Mouse (Mus musculus) CD4-positive, CD25-positive, alpha-beta regulatory T cell, adult 4 months (primary cell): Measurements from ENCODE around the gene Gm11397. TPM values are rescaled to one million over a fixed set of nuclear protein-coding genes. Genes with fewer than 3 reads are reported as not detected.
"Not testable (repeated sequence)": the region's sequence is repeated elsewhere in the genome, so short reads cannot be mapped to it uniquely, and the experiment has no call there.

Experiments used
- ATAC-seq: one replicate; pipeline ENCODE4 v1.8.0; 2017
- polyA plus RNA-seq, 2 experiments: library from polyadenylated mRNA; unstranded; fragments of 100-300 nt; shearing (Covaris generic); gene quantifications; one replicate each; pipeline ENCODE4 v1.2.1; 2017

The Gm11397 gene
- not detected for polyA plus RNA-seq

- not testable (repeated sequence) for ATAC-seq
These were observed at the start of gene Gm11397 for GRCm38 (mm10) chr13:33395461-33395860. Gene Gm11397 (plus strand): TSS chr13:33395761.

GRCm38 (mm10) chr13:33356666-33357065 is 38.9 kb upstream of the Gm11397 start:
- ATAC-seq = not testable (repeated sequence)

GRCm38 (mm10) chr13:33432714-33433113 is 37.2 kb downstream of the Gm11397 start:
- ATAC-seq = not testable (repeated sequence)

Other genes starting within 250 kb of the Gm11397 start
- gene Serpinb9c, start 236.0 kb upstream of the Gm11397 start, polyA plus RNA-seq = not detected
- not detected for gene Serpinb9d, start 202.8 kb upstream of the Gm11397 start, polyA plus RNA-seq
- gene Serpinb9e, start 146.1 kb upstream of the Gm11397 start, polyA plus RNA-seq = not detected
- not detected for gene Serpinb9f, start 71.7 kb upstream of the Gm11397 start, polyA plus RNA-seq
- gene Serpinb9g, start 89.0 kb downstream of the Gm11397 start, polyA plus RNA-seq = not detected